In the genomic region with DNA sequence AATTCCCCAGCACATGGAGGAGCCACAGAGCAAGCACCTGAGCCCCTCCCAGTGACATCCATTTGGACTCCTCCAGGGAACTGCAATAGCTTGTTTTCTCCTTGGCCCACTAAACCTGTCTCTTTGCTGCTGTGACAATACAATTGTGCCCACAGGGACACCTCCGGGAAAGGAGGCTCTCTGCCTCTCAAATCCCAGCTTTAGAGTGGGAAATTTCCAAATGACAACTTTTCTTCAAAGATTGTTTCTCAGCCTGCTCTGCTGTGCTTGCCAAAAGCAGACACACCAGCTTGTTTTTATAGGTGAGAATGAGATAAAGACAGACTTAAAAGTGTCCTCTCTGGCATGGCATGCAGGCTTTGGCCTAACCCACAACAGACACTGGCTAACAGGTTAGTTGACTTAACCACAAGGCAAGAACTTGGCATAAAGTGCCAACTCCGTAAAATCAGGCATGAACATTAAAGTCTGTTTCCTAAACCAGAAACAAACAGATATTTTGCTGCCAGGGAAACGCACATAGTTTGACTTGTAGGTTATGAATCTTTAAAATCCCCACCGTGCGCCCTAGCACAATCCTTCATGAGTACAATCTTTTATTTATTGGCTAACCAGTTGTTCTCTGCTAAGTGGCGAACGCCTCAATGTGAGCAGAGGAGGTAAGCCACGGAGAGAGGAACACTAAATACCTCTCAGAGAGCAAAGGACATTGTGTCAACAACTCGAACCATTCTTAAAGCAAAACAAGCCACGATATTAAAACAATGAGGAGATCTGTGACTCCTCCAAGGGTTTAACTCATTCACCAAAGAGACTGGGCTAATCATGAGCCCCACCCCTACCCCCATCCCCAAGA, we compare ENCODE assay signal across 17 mouse cellular contexts.
DNase-seq lines count a peak whose midpoint lies in the region; ATAC-seq and TF ChIP-seq lines count a peak whose summit lies in the region.
"Had no signal": no experiment of that assay in that cellular context is flagged by ENCODE, and none has a peak within 500 bp of the region (broad histone marks: within the 10 kb centered on the region; RNA-seq: fewer than 3 reads in every experiment).

No protein-coding gene starts in this region.

- H3K9ac ChIP-seq in heart, embryonic 11.5 days (ENCODE audit: low read depth, low read length): no peak overlapping the region
- no peak overlapping the region for H3K9ac ChIP-seq in heart, adult 2 months (ENCODE audit: low read depth, low read length)
- H3K9ac ChIP-seq in intestine, embryonic 15.5 days: no peak overlapping the region
- H3K9ac ChIP-seq in stomach, postnatal 0 days (ENCODE audit: low read length): no peak overlapping the region
- H3K9ac ChIP-seq: forebrain, embryonic 15.5 days; heart, embryonic 15.5 days; midbrain, embryonic 12.5 days had no signal

- intact Hi-C loops in heart, adult 2 months (cut with DNase I): no loop called here

- TF ChIP-seq POLR2A in heart, adult 2 months (IDR thresholded peaks at IDR 0.05; ENCODE audit: insufficient read depth, low read depth, low read length): no peak
- TF ChIP-seq POLR2A in lung, adult 2 months (IDR thresholded peaks at IDR 0.05; ENCODE audit: borderline replicate concordance, extremely low read depth, low read depth, low read length): no peak

- no peak for DNase-seq in heart, adult 2 months
- peak; percentile 43 to 72 for DNase-seq in lung, adult 18-20 months
- DNase-seq in lung, adult 2 months: no peak
- no peak for DNase-seq in stomach, postnatal 0 days (ENCODE audit: low spot score)
- no peak for DNase-seq in urinary bladder, adult 18-20 months (ENCODE audit: low spot score in 2 of 2)
- DNase-seq: cerebellum, adult 2 months; gastrocnemius, postnatal 25 days; layer of hippocampus, postnatal 36 days; retina, postnatal 1 day; thymus, postnatal 36 days had no signal

- peaks cover 6% of the 10 kb centered on the region; the same call in 1 of the 2 replicates for H3K4me1 ChIP-seq in heart, embryonic 11.5 days (ENCODE audit: control insufficient read depth, insufficient read depth, low read length)
- H3K4me1 ChIP-seq in heart, adult 2 months (ENCODE audit: control insufficient read depth, insufficient read depth, low read length): no peaks in the 10 kb centered on the region
- peaks cover 5% of the 10 kb centered on the region for H3K4me1 ChIP-seq in lung, adult 2 months (ENCODE audit: control insufficient read depth, insufficient read depth, low read length)
- peaks cover 7% of the 10 kb centered on the region for H3K4me1 ChIP-seq in intestine, embryonic 15.5 days (replicated peaks)
- 0 out of 2 replicates have a peak, but pooled peaks cover 2% of the 10 kb centered on the region for H3K4me1 ChIP-seq in stomach, postnatal 0 days (replicated peaks; ENCODE audit: control insufficient read depth, insufficient read depth)

- 73% methylated on average over 10 of the region's 10 CpGs for WGBS in heart, embryonic 11.5 days (ENCODE audit: insufficient replicate concordance)
- 70% methylated on average over 10 of the region's 10 CpGs for WGBS in heart, adult 2 months
- 58% methylated on average over 10 of the region's 10 CpGs for WGBS in lung, adult 2 months
- 44% methylated on average over 10 of the region's 10 CpGs for WGBS in intestine, embryonic 15.5 days
- 33% methylated on average over 10 of the region's 10 CpGs for WGBS in stomach, postnatal 0 days

- TF ChIP-seq CTCF in heart, adult 2 months (IDR thresholded peaks at IDR 0.05): no peak
- TF ChIP-seq CTCF in lung, adult 2 months (IDR thresholded peaks at IDR 0.05; ENCODE audit: insufficient read depth, low read length): no peak
- no peak for TF ChIP-seq CTCF in stomach, postnatal 0 days (IDR thresholded peaks at IDR 0.05; ENCODE audit: low read depth)

- TF ChIP-seq EP300 in heart, adult 2 months (IDR thresholded peaks at IDR 0.05; ENCODE audit: insufficient read depth, low read depth, low read length): no peak
- no peak for TF ChIP-seq EP300 in stomach, postnatal 0 days (optimal IDR thresholded peaks at IDR 0.05)

- H3K4me3 ChIP-seq in heart, embryonic 11.5 days (ENCODE audit: low read depth, low read length): no peak overlapping the region
- no peak overlapping the region for H3K4me3 ChIP-seq in heart, adult 2 months
- no peak overlapping the region for H3K4me3 ChIP-seq in lung, adult 2 months (replicated peaks; ENCODE audit: extremely low read depth, low read depth, low read length)
- no peak overlapping the region for H3K4me3 ChIP-seq in intestine, embryonic 15.5 days (replicated peaks)
- H3K4me3 ChIP-seq in stomach, postnatal 0 days (ENCODE audit: low read depth, low read length): no peak overlapping the region
- H3K4me3 ChIP-seq: forebrain, embryonic 15.5 days; heart, embryonic 15.5 days; midbrain, embryonic 12.5 days had no signal

- H3K4me2 ChIP-seq in heart, embryonic 11.5 days: no peak overlapping the region
- H3K4me2 ChIP-seq in intestine, embryonic 15.5 days (replicated peaks): no peak overlapping the region
- no peak overlapping the region for H3K4me2 ChIP-seq in stomach, postnatal 0 days (replicated peaks; ENCODE audit: low read depth)
- H3K4me2 ChIP-seq: forebrain, embryonic 15.5 days; heart, embryonic 15.5 days; midbrain, embryonic 12.5 days had no signal

- no peak for ATAC-seq in heart, embryonic 11.5 days (replicated peaks; ENCODE audit: insufficient number of reproducible peaks, low FRiP score, low TSS enrichment)
- peak; percentile 15; the same call in 1 of the 2 replicates for ATAC-seq in intestine, embryonic 15.5 days
- ATAC-seq in stomach, postnatal 0 days (ENCODE audit: low FRiP score, low TSS enrichment): no peak
- ATAC-seq: forebrain, embryonic 15.5 days; inflammation-experienced regulatory T-cells, adult 6 months had no signal

- H3K9me3 ChIP-seq in heart, embryonic 11.5 days (replicated peaks; ENCODE audit: control insufficient read depth, low read length): no peaks in the 10 kb centered on the region
- H3K9me3 ChIP-seq in intestine, embryonic 15.5 days: no peaks in the 10 kb centered on the region
- no peaks in the 10 kb centered on the region for H3K9me3 ChIP-seq in stomach, postnatal 0 days (ENCODE audit: control insufficient read depth, low read length)
- H3K9me3 ChIP-seq: forebrain, embryonic 15.5 days; heart, embryonic 15.5 days; midbrain, embryonic 12.5 days had no signal

- H3K27me3 ChIP-seq in heart, embryonic 11.5 days (ENCODE audit: control insufficient read depth, insufficient read depth, low read length): no peaks in the 10 kb centered on the region
- H3K27me3 ChIP-seq in heart, adult 2 months (ENCODE audit: control insufficient read depth, insufficient read depth, low read length): no peaks in the 10 kb centered on the region
- no peaks in the 10 kb centered on the region for H3K27me3 ChIP-seq in intestine, embryonic 15.5 days (replicated peaks)
- no peaks in the 10 kb centered on the region for H3K27me3 ChIP-seq in stomach, postnatal 0 days (ENCODE audit: control insufficient read depth, insufficient read depth, low read length)
- H3K27me3 ChIP-seq: forebrain, embryonic 15.5 days; heart, embryonic 15.5 days; midbrain, embryonic 12.5 days had no signal

- no peaks in the 10 kb centered on the region for H3K36me3 ChIP-seq in heart, embryonic 11.5 days (ENCODE audit: control insufficient read depth, insufficient read depth, low read length)
- no peaks in the 10 kb centered on the region for H3K36me3 ChIP-seq in heart, adult 2 months (ENCODE audit: control insufficient read depth, insufficient read depth, low read length)
- no peaks in the 10 kb centered on the region for H3K36me3 ChIP-seq in intestine, embryonic 15.5 days
- no peaks in the 10 kb centered on the region for H3K36me3 ChIP-seq in stomach, postnatal 0 days (ENCODE audit: control insufficient read depth, insufficient read depth, low read length)
- H3K36me3 ChIP-seq: forebrain, embryonic 15.5 days; heart, embryonic 15.5 days; midbrain, embryonic 12.5 days had no signal

- H3K27ac ChIP-seq in heart, embryonic 11.5 days (ENCODE audit: low read depth, low read length): 0 out of 2 replicates have a peak overlapping the region, but pooled peaks have one; percentile 5
- no peak overlapping the region for H3K27ac ChIP-seq in heart, adult 2 months
- H3K27ac ChIP-seq in intestine, embryonic 15.5 days: peak overlapping the region; percentile 10; the same call in 1 of the 2 replicates
- peak overlapping the region; percentile 56 for H3K27ac ChIP-seq in stomach, postnatal 0 days (replicated peaks)
- H3K27ac ChIP-seq: forebrain, embryonic 15.5 days; heart, embryonic 15.5 days; macrophage; midbrain, embryonic 12.5 days had no signal

- H3K79me2 ChIP-seq in heart, adult 2 months (replicated peaks; ENCODE audit: control insufficient read depth, insufficient read depth, low read length): no peaks in the 10 kb centered on the region

Comparison
In these comparisons a context has a peak if more than half of its experiments do, and no peak if none do; other contexts are left out.
1. DNase-seq: peak in lung, adult 18-20 months (2 of 2); none in heart, adult 2 months (0 of 2), lung, adult 2 months (single experiment), stomach, postnatal 0 days (single experiment) and urinary bladder, adult 18-20 months (0 of 2).